Comparison of ENCODE assay signal across 28 mouse cellular contexts in genomic region chr3:97761951-97762350, GRCm38 (mm10).
DNase-seq lines count a peak whose midpoint lies in the region; ATAC-seq and TF ChIP-seq lines count a peak whose summit lies in the region.
"Had no signal": no experiment of that assay in that cellular context is flagged by ENCODE, and none has a peak within 500 bp of the region (broad histone marks: within the 10 kb centered on the region; RNA-seq: fewer than 3 reads in every experiment).

No protein-coding gene starts in this region.

- no peak overlapping the region for H3K4me2 ChIP-seq in heart, embryonic 12.5 days
- H3K4me2 ChIP-seq in intestine, postnatal 0 days (replicated peaks; ENCODE audit: low read depth) = no peak overlapping the region
- no peak overlapping the region; the same call in 1 of the 2 replicates for H3K4me2 ChIP-seq in intestine, embryonic 16.5 days (ENCODE audit: low read depth, low read length)
- peak overlapping the region; percentile 6; the same call in 1 of the 2 replicates for H3K4me2 ChIP-seq in neural tube, embryonic 15.5 days
- H3K4me2 ChIP-seq in liver, postnatal 0 days (ENCODE audit: low read depth, low read length) = no peak overlapping the region
- H3K4me2 ChIP-seq: embryonic facial prominence, embryonic 13.5 days; kidney, embryonic 15.5 days; limb, embryonic 13.5 days; liver, embryonic 11.5 days had no signal

- H3K27me3 ChIP-seq in heart, embryonic 12.5 days (replicated peaks) = no peaks in the 10 kb centered on the region
- no peaks in the 10 kb centered on the region for H3K27me3 ChIP-seq in intestine, postnatal 0 days (replicated peaks; ENCODE audit: control insufficient read depth, insufficient read depth, low read length)
- H3K27me3 ChIP-seq in intestine, embryonic 16.5 days (replicated peaks; ENCODE audit: control insufficient read depth, insufficient read depth, low read length) = no peaks in the 10 kb centered on the region
- H3K27me3 ChIP-seq in neural tube, embryonic 15.5 days (replicated peaks) = no peaks in the 10 kb centered on the region
- 0 out of 2 replicates have a peak, but pooled peaks cover 2% of the 10 kb centered on the region for H3K27me3 ChIP-seq in liver, postnatal 0 days (ENCODE audit: insufficient read depth, low read length)
- H3K27me3 ChIP-seq: embryonic facial prominence, embryonic 13.5 days; kidney, embryonic 15.5 days; limb, embryonic 13.5 days; neural tube, embryonic 13.5 days had no signal

- peaks cover 32% of the 10 kb centered on the region for H3K4me1 ChIP-seq in heart, embryonic 12.5 days (replicated peaks)
- H3K4me1 ChIP-seq in intestine, postnatal 0 days (replicated peaks; ENCODE audit: control insufficient read depth, insufficient read depth, low read length) = no peaks in the 10 kb centered on the region
- peaks cover 17% of the 10 kb centered on the region for H3K4me1 ChIP-seq in intestine, embryonic 16.5 days (ENCODE audit: control insufficient read depth, insufficient read depth, low read length)
- peaks cover 49% of the 10 kb centered on the region for H3K4me1 ChIP-seq in neural tube, embryonic 15.5 days
- peaks cover 14% of the 10 kb centered on the region for H3K4me1 ChIP-seq in liver, postnatal 0 days (ENCODE audit: insufficient read depth)

- 45% methylated on average over 6 of the region's 6 CpGs for WGBS in heart, embryonic 12.5 days
- 43% methylated on average over 6 of the region's 6 CpGs for WGBS in intestine, postnatal 0 days
- WGBS in intestine, embryonic 16.5 days = 61% methylated on average over 6 of the region's 6 CpGs
- 90% methylated on average over 6 of the region's 6 CpGs for WGBS in neural tube, embryonic 15.5 days
- 74% methylated on average over 6 of the region's 6 CpGs for WGBS in liver, postnatal 0 days (ENCODE audit: insufficient replicate concordance)

- no peak overlapping the region for H3K9ac ChIP-seq in heart, embryonic 12.5 days
- H3K9ac ChIP-seq in intestine, postnatal 0 days (ENCODE audit: low read depth, low read length) = no peak overlapping the region
- H3K9ac ChIP-seq in intestine, embryonic 16.5 days (ENCODE audit: low read depth, low read length) = no peak overlapping the region
- 0 out of 2 replicates have a peak overlapping the region, but pooled peaks have one; percentile 26 for H3K9ac ChIP-seq in neural tube, embryonic 15.5 days (replicated peaks)
- no peak overlapping the region for H3K9ac ChIP-seq in liver, postnatal 0 days (replicated peaks)
- H3K9ac ChIP-seq: embryonic facial prominence, embryonic 13.5 days; kidney, embryonic 15.5 days; limb, embryonic 13.5 days; neural tube, embryonic 13.5 days had no signal

- ATAC-seq in heart, embryonic 12.5 days (ENCODE audit: insufficient number of reproducible peaks, low FRiP score) = no peak
- no peak for ATAC-seq in intestine, postnatal 0 days
- no peak for ATAC-seq in intestine, embryonic 16.5 days
- ATAC-seq in neural tube, embryonic 15.5 days (ENCODE audit: low FRiP score) = no peak
- no peak for ATAC-seq in liver, postnatal 0 days
- ATAC-seq: forebrain, embryonic 16.5 days; hindbrain, embryonic 16.5 days had no signal

- H3K9me3 ChIP-seq in heart, embryonic 12.5 days (replicated peaks) = no peaks in the 10 kb centered on the region
- H3K9me3 ChIP-seq in intestine, postnatal 0 days (ENCODE audit: control insufficient read depth) = no peaks in the 10 kb centered on the region
- H3K9me3 ChIP-seq in intestine, embryonic 16.5 days (ENCODE audit: control insufficient read depth, low read length) = no peaks in the 10 kb centered on the region
- no peaks in the 10 kb centered on the region for H3K9me3 ChIP-seq in neural tube, embryonic 15.5 days (replicated peaks)
- H3K9me3 ChIP-seq in liver, postnatal 0 days (ENCODE audit: low read length) = no peaks in the 10 kb centered on the region
- H3K9me3 ChIP-seq: embryonic facial prominence, embryonic 13.5 days; forebrain, embryonic 10.5 days; kidney, embryonic 15.5 days; limb, embryonic 13.5 days; neural tube, embryonic 13.5 days had no signal

- peak; percentile 51 for DNase-seq in heart, adult 11 months
- DNase-seq in neural tube, embryonic 10.5 days (ENCODE audit: extremely low spot score, low spot score) = no peak
- no peak for DNase-seq in kidney, adult 11 months
- DNase-seq in liver, postnatal 0 days = no peak
- DNase-seq: adrenal gland, postnatal 36 days; cerebellum, adult 18-20 months; cerebellum, postnatal 10 days; gastrocnemius, adult 2 months; gastrocnemius, postnatal 36 days; heart, postnatal 36 days; kidney, adult 18-20 months; kidney, postnatal 25 days; lung, postnatal 36 days; thymus, adult 2 months; thymus, postnatal 36 days had no signal

- TF ChIP-seq EP300 in liver, postnatal 0 days (IDR thresholded peaks at IDR 0.05; ENCODE audit: low read depth) = no peak

- H3K4me3 ChIP-seq in heart, embryonic 12.5 days = no peak overlapping the region
- H3K4me3 ChIP-seq in intestine, postnatal 0 days (ENCODE audit: low read depth, low read length) = no peak overlapping the region
- H3K4me3 ChIP-seq in intestine, embryonic 16.5 days (ENCODE audit: low read length) = no peak overlapping the region
- no peak overlapping the region for H3K4me3 ChIP-seq in neural tube, embryonic 15.5 days (replicated peaks)
- H3K4me3 ChIP-seq in liver, postnatal 0 days (ENCODE audit: low read depth, low read length) = no peak overlapping the region
- H3K4me3 ChIP-seq: embryonic facial prominence, embryonic 13.5 days; forebrain, embryonic 10.5 days; gastrocnemius, adult 2 months; kidney, embryonic 15.5 days; limb, embryonic 13.5 days; myocyte; neural tube, embryonic 13.5 days had no signal

- TF ChIP-seq CTCF in intestine, postnatal 0 days (IDR thresholded peaks at IDR 0.05; ENCODE audit: low read depth) = no peak
- no peak for TF ChIP-seq CTCF in liver, postnatal 0 days (IDR thresholded peaks at IDR 0.05; ENCODE audit: low read depth)

- H3K36me3 ChIP-seq in heart, embryonic 12.5 days = peaks cover 37% of the 10 kb centered on the region
- peaks cover 15% of the 10 kb centered on the region for H3K36me3 ChIP-seq in intestine, postnatal 0 days (ENCODE audit: control insufficient read depth, insufficient read depth)
- H3K36me3 ChIP-seq in intestine, embryonic 16.5 days (ENCODE audit: control insufficient read depth, insufficient read depth, low read length) = peaks cover 7% of the 10 kb centered on the region
- H3K36me3 ChIP-seq in neural tube, embryonic 15.5 days = peaks cover 23% of the 10 kb centered on the region
- peaks cover 5% of the 10 kb centered on the region; the same call in 1 of the 2 replicates for H3K36me3 ChIP-seq in liver, postnatal 0 days (replicated peaks; ENCODE audit: insufficient read depth, low read length)

- no peak overlapping the region for H3K27ac ChIP-seq in heart, embryonic 12.5 days (ENCODE audit: poor library complexity, severe bottlenecking)
- H3K27ac ChIP-seq in intestine, postnatal 0 days (ENCODE audit: low read depth, low read length) = 0 out of 2 replicates have a peak overlapping the region, but pooled peaks have one; percentile 47
- no peak overlapping the region for H3K27ac ChIP-seq in intestine, embryonic 16.5 days (ENCODE audit: low read length)
- H3K27ac ChIP-seq in neural tube, embryonic 15.5 days (replicated peaks) = no peak overlapping the region
- H3K27ac ChIP-seq in liver, postnatal 0 days (ENCODE audit: low read depth) = no peak overlapping the region
- H3K27ac ChIP-seq: embryonic facial prominence, embryonic 13.5 days; forebrain, embryonic 10.5 days; gastrocnemius, adult 2 months; kidney, embryonic 15.5 days; limb, embryonic 13.5 days; neural tube, embryonic 13.5 days had no signal
